Mouse (Mus musculus) gastrocnemius, postnatal 25 days (tissue): Measurements from ENCODE around the gene St6galnac4. TPM values are rescaled to one million over a fixed set of nuclear protein-coding genes. Genes with fewer than 3 reads are reported as not detected.

ENCODE experiments used
- DNase-seq: peaks from one replicate; pipeline ENCODE4 v3.0.0; 2022
- total RNA-seq, 2 experiments: library from RNA; stranded (reverse); gene quantifications; 1 replicate in 1 of 2; 2 replicates in 1 of 2; pipeline ENCODE4 v1.2.3; 2021

St6galnac4 gene
- total RNA-seq, 2 experiments from 2014 or later: 24.6 to 29.2 TPM

- DNase-seq: peak; percentile 43
Measured at GRCm38 (mm10) chr2:32601417-32602065, 14.6 kb downstream of the St6galnac4 start.

GRCm38 (mm10) chr2:32602600-32603054, 15.7 kb downstream of the St6galnac4 start:
- DNase-seq: peak; percentile 76

- no peak for DNase-seq
Measured at GRCm38 (mm10) chr2:32604631-32605030, 17.7 kb downstream of the St6galnac4 start.

GRCm38 (mm10) chr2:32606161-32607142, 19.6 kb downstream of the St6galnac4 start:
- peak; percentile 90 for DNase-seq

GRCm38 (mm10) chr2:32607262-32607947, 20.5 kb downstream of the St6galnac4 start:
- peak; percentile 60 for DNase-seq

- peak; percentile 86 for DNase-seq
Measured at GRCm38 (mm10) chr2:32608141-32608777, 21.4 kb downstream of the St6galnac4 start.

GRCm38 (mm10) chr2:32608778-32609435, 22.0 kb downstream of the St6galnac4 start:
- no peak for DNase-seq

- DNase-seq: no peak
Measured at GRCm38 (mm10) chr2:32610610-32611229, 23.8 kb downstream of the St6galnac4 start.

GRCm38 (mm10) chr2:32612274-32612673, 25.4 kb downstream of the St6galnac4 start:
- no peak for DNase-seq

- DNase-seq: no peak
Measured at GRCm38 (mm10) chr2:32617109-32617508, 30.2 kb downstream of the St6galnac4 start.

GRCm38 (mm10) chr2:32617601-32618000, 30.7 kb downstream of the St6galnac4 start:
- no peak for DNase-seq

GRCm38 (mm10) chr2:32618051-32618450, 31.2 kb downstream of the St6galnac4 start:
- DNase-seq: no peak

GRCm38 (mm10) chr2:32620682-32621516, 34.0 kb downstream of the St6galnac4 start:
- DNase-seq: peak; percentile 63

- DNase-seq: no peak
Measured at GRCm38 (mm10) chr2:32621517-32621859, 34.6 kb downstream of the St6galnac4 start, which contains the start of gene Ak1. Gene Ak1 (plus strand): TSS chr2:32621758.

- DNase-seq: no peak
Measured at GRCm38 (mm10) chr2:32624111-32624748, 37.3 kb downstream of the St6galnac4 start.

GRCm38 (mm10) chr2:32625212-32625872, 38.4 kb downstream of the St6galnac4 start:
- DNase-seq: peak; percentile 85

- peak; percentile 90 for DNase-seq
Measured at GRCm38 (mm10) chr2:32625873-32626694, 39.2 kb downstream of the St6galnac4 start.
